Mouse (Mus musculus): ENCODE results near the gene Acot6. TPM values are rescaled to one million over a fixed set of nuclear protein-coding genes. Genes with fewer than 3 reads are reported as not detected.
A peak's percentile ranks its signal among the peaks of the same experiment; 100 is the strongest.
"Not testable (repeated sequence)": the region's sequence is repeated elsewhere in the genome, so short reads cannot be mapped to it uniquely, and the experiment has no call there.

The Acot6 gene
- polyA plus RNA-seq, 1 experiment from 2014 or later, result 1.1 TPM

DNA sequence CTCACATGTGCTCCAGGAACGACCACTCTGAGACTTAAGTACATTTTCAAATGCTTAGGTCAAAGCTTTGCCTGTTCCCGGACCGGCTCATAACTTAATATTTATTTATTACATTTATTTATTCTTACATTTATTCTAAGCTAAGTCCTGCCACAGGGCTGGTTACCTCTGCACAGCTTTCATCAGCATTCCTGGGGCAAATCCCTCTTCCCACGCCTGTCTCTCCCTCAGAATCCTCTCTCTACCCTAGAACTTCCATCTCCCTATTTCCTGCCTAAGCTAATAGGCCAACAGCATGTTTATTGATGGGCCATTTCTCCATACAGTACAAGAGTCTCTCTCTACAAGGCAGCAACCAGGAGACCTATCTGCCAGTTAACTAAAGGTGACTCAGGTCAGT lies 32.7 kb upstream of the Acot6 start:
- no peak overlapping the region for H3K27ac ChIP-seq (replicated peaks)
- H3K4me3 ChIP-seq, result no peak overlapping the region
- H3K9me3 ChIP-seq, result no peaks in the 10 kb centered on the region
- H3K36me3 ChIP-seq, result no peaks in the 10 kb centered on the region
- no peak overlapping the region for H3K9ac ChIP-seq (replicated peaks)
- peaks cover 34% of the 10 kb centered on the region for H3K27me3 ChIP-seq
- no peak for ATAC-seq (ENCODE audit: low FRiP score, low read depth)
- no peaks in the 10 kb centered on the region for H3K4me1 ChIP-seq
- H3K4me2 ChIP-seq (replicated peaks), result no peak overlapping the region
- 84% methylated on average over 4 of the region's 4 CpGs for WGBS

DNA sequence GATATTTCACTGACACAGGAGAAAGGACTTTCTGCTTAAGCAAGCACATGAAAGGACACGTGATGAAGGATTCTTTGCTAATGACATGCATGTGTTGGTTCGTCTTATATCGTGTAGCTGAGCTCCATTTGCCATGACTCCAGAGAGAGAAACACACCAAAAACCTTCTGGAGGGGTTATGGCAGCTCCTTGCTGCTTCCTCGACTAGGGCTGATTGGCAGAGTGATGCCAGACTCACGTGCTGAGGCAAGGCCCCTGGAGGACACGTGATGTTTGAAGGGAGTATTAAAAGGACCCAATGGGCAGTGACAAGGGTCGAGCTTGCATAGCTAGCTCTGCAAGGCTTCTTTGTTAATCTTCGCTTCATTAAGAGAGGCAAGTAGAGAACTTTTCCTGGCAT lies 32.2 kb upstream of the Acot6 start:
- Histone ChIP-seq H3K4me3 (no peak overlapping the region), H3K27ac (replicated peaks) (no peak overlapping the region), H3K4me2 (replicated peaks) (no peak overlapping the region), H3K36me3 (no peaks in the 10 kb centered on the region), H3K27me3 (peaks cover 34% of the 10 kb centered on the region), H3K4me1 (no peaks in the 10 kb centered on the region), H3K9me3 (no peaks in the 10 kb centered on the region), H3K9ac (replicated peaks) (no peak overlapping the region)
- WGBS, result 62% methylated on average over 8 of the region's 8 CpGs
- ATAC-seq (ENCODE audit: low FRiP score, low read depth), result no peak

DNA sequence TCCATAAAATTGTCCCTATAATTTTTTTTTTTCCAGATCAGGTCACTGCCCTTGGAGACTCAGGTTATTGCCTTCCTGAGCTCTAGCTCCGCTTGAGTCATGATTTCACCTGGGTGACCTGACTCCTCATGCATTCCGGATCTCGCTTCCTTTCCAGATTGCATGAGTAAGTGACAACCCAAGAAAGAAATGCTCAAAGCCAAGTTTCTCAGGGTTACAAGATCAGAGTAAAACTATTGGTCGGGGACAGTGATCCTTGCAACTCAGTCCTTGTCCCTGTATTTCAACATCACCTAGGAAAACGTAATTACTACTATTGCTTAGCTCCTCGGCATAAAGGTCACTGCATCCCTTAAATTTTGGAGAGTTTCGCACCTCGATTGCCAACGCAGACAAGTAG lies 31.5 kb upstream of the Acot6 start, which contains the start of gene Acot5:
TSS of gene Acot5 (plus strand) at position 340 of the 400 bp plus-strand sequence.
- Histone ChIP-seq H3K36me3 (no peaks in the 10 kb centered on the region), H3K4me1 (no peaks in the 10 kb centered on the region), H3K9me3 (no peaks in the 10 kb centered on the region), H3K9ac (replicated peaks) (peak within 1 kb of the TSS; percentile 24; the same call in 1 of the 2 replicates), H3K27ac (replicated peaks) (no peak within 1 kb of the TSS), H3K4me3 (peak within 1 kb of the TSS; percentile 40), H3K4me2 (replicated peaks) (peak within 1 kb of the TSS; percentile 58), H3K27me3 (peaks cover 34% of the 10 kb centered on the region)
- 58% methylated on average over 9 of the region's 9 CpGs for WGBS
- no peak for ATAC-seq (ENCODE audit: low FRiP score, low read depth)

DNA sequence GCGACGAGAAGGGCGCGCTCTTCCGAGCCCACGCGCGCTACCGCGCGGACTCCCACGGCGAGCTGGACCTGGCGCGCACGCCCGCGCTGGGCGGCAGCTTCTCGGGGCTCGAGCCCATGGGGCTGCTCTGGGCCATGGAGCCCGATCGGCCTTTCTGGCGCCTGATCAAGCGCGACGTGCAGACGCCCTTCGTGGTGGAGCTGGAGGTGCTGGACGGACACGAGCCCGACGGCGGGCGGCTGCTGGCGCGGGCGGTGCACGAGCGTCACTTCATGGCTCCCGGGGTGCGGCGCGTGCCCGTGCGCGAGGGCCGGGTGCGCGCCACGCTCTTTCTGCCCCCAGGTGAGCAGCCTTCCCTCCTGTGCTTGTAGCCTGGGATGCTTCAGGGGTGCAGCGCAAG lies 30.9 kb upstream of the Acot6 start:
- Histone ChIP-seq H3K27me3 (peaks cover 34% of the 10 kb centered on the region), H3K4me3 (peak overlapping the region; percentile 40), H3K4me2 (replicated peaks) (peak overlapping the region; percentile 58), H3K9ac (replicated peaks) (peak overlapping the region; percentile 24; the same call in 1 of the 2 replicates)
- H3K4me1 ChIP-seq; H3K36me3 ChIP-seq; H3K9me3 ChIP-seq; ATAC-seq (ENCODE audit: low FRiP score, low read depth); H3K27ac ChIP-seq (replicated peaks): not testable (repeated sequence)
- WGBS, result 2% methylated on average over 47 of the region's 52 CpGs

DNA sequence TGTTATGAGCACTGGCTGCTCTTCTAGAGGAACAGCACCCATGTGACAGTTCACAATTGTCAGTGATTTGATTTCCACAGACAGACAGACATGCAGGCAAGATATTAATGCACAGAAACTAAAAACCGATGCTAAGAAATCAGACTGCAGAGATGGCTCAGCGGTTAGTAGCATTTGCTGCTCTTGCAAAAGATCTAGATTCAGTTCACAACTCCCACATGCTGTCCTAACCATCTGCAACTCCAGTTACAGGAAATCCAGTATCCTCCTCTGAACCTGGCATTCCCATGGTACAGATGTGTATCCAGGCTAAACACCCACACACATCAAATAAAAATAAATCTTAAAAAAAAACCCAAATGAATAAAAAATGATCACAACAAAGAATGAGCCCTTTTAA lies 28.8 kb upstream of the Acot6 start:
- H3K4me1 ChIP-seq, result no peaks in the 10 kb centered on the region
- H3K27ac ChIP-seq (replicated peaks), result no peak overlapping the region
- H3K27me3 ChIP-seq, result peaks cover 34% of the 10 kb centered on the region
- H3K36me3 ChIP-seq, result no peaks in the 10 kb centered on the region
- no peak overlapping the region for H3K4me3 ChIP-seq
- no peaks in the 10 kb centered on the region for H3K9me3 ChIP-seq
- ATAC-seq (ENCODE audit: low FRiP score, low read depth), result no peak
- WGBS, result 93% methylated on average over 2 of the region's 2 CpGs
- H3K4me2 ChIP-seq (replicated peaks), result no peak overlapping the region
- no peak overlapping the region for H3K9ac ChIP-seq (replicated peaks)

DNA sequence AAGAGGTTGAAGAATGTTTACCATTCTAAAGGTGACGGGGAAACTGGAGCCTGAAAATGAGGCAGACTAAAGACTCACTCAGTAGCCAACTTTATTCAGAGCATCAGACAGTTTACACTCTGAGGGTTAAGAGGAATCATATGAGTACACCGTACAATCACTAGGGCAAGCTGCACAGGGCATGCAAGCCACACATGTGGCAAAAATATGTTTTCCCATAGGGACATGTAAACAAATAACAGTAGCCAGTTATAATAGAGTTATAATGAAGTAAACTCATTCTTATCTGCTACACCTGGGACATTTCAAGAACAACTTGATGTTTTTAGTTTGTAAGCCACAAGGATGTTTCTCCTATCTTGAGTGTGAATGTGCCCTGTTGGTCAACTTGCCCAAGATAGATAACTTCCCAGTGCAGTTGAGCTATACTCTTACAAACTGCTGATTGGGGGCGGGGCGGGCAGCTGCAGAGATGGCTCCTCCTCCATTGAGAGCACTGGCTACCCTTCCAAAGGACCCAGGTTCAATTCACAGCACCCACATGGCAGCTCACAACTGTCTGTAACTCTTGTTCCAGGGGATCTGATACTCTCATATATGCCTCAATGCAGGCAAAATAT lies 23.0 kb upstream of the Acot6 start:
- Histone ChIP-seq H3K36me3 (no peaks in the 10 kb centered on the region), H3K4me3 (no peak overlapping the region), H3K27me3 (no peaks in the 10 kb centered on the region), H3K27ac (replicated peaks) (no peak overlapping the region), H3K9ac (replicated peaks) (no peak overlapping the region), H3K9me3 (no peaks in the 10 kb centered on the region), H3K4me1 (no peaks in the 10 kb centered on the region), H3K4me2 (replicated peaks) (no peak overlapping the region)
- no peak for ATAC-seq (ENCODE audit: low FRiP score, low read depth)
- 86% methylated on average over 4 of the region's 4 CpGs for WGBS

DNA sequence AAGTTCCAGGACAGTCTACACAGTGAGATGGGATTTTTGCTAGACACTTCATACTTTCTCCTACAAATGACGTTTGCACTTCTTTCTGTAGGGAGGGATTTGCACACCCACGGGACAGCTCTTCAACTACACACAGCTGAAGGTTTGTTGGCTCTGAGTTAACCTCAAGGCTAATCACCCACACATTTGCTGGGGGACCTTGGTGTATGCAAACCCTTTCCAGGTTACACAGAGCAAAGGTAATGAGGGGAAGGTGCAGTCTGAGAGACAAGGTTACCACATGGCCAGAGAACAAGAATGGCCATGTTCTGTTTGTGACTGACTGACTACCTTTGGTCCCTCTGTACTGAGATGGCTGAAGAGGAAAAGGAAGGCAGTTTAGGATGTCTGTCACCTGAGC lies 16.6 kb upstream of the Acot6 start:
- WGBS, result 84% methylated on average over 2 of the region's 2 CpGs
- 0 out of 2 replicates have a peak, but pooled peaks cover 2% of the 10 kb centered on the region for H3K9me3 ChIP-seq
- ATAC-seq (ENCODE audit: low FRiP score, low read depth), result no peak
- H3K9ac ChIP-seq (replicated peaks), result no peak overlapping the region
- no peaks in the 10 kb centered on the region for H3K36me3 ChIP-seq
- no peak overlapping the region for H3K4me2 ChIP-seq (replicated peaks)
- no peak overlapping the region for H3K4me3 ChIP-seq
- no peaks in the 10 kb centered on the region for H3K27me3 ChIP-seq
- H3K4me1 ChIP-seq, result no peaks in the 10 kb centered on the region
- H3K27ac ChIP-seq (replicated peaks), result no peak overlapping the region

DNA sequence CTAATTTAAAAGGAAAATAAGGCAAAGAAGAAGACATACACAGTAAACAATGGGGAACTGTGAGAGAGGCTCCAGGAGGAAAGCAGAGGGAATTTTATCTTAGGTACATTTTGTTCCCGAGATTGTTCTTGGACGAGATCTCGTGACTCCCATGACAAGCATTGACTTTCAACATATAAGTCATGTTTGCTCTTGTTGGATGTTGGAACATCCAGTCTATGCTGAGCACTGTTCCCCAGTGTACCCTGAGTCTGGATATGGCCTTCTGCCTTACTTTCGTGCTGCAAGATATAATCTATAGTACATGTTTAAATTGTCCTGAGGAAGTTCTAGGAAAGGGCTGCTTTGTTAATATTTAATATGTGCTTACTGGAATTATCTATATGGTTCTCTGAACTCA lies 15.9 kb upstream of the Acot6 start:
- Histone ChIP-seq H3K9me3 (peaks cover 8% of the 10 kb centered on the region; the same call in 1 of the 2 replicates), H3K9ac (replicated peaks) (no peak overlapping the region), H3K27ac (replicated peaks) (no peak overlapping the region), H3K27me3 (no peaks in the 10 kb centered on the region), H3K4me2 (replicated peaks) (no peak overlapping the region), H3K4me3 (no peak overlapping the region), H3K4me1 (no peaks in the 10 kb centered on the region), H3K36me3 (no peaks in the 10 kb centered on the region)
- 88% methylated on average over 4 of the region's 4 CpGs for WGBS
- ATAC-seq (ENCODE audit: low FRiP score, low read depth), result no peak

DNA sequence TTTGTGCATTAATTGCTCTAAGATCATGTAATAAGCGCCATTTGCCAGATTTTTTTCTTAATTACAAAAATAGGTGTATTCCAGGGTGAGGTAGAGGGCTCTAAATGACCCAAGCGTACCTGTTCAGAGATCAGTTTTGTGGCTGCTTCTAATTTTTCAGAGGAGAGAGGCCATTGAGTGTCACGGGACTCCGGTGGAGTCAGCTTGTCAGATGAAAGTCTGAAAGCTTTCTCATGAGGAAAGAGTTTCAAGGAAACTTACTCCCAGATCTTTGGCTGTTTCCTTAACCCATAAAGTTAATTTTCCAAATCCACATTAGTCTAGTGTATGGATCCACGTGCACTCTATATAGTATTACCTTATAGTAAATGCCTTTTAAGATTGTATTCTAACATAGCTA lies 5.8 kb upstream of the Acot6 start:
- ATAC-seq (ENCODE audit: low FRiP score, low read depth); H3K27me3 ChIP-seq: not testable (repeated sequence)
- 91% methylated on average over 5 of the region's 5 CpGs for WGBS

DNA sequence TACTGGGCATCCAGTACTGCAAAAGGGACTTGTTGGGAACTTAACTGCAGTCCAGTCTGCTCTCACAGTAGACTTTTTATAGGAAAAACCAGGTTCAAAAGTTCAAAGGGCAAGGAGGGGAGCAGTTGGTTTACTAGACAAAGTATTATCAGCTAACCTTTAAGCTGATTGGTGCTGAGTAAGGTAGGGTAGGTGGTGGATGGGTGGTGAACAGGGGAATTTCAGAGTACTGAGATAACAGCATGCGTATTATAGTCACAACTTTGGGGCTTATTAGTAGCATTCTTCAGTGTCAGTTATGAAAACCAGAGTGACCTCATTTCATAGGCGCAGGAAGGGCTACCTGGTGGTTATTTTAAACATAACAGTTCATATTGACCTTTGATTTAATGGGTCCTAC lies 849 bp upstream of the Acot6 start:
- peaks cover 2% of the 10 kb centered on the region; the same call in 1 of the 2 replicates for H3K4me1 ChIP-seq
- ATAC-seq (ENCODE audit: low FRiP score, low read depth), result no peak
- no peak overlapping the region for H3K4me3 ChIP-seq
- no peak overlapping the region for H3K4me2 ChIP-seq (replicated peaks)
- H3K9me3 ChIP-seq, result no peaks in the 10 kb centered on the region
- H3K27me3 ChIP-seq, result peaks cover 7% of the 10 kb centered on the region; the same call in 1 of the 2 replicates
- no peaks in the 10 kb centered on the region for H3K36me3 ChIP-seq
- no peak overlapping the region for H3K9ac ChIP-seq (replicated peaks)
- 97% methylated on average over 2 of the region's 2 CpGs for WGBS
- H3K27ac ChIP-seq (replicated peaks), result no peak overlapping the region

More for the DNA sequence above, 5.8 kb upstream of the Acot6 start:
- not testable (repeated sequence) for H3K9ac ChIP-seq (replicated peaks); H3K4me2 ChIP-seq (replicated peaks); H3K4me1 ChIP-seq; H3K4me3 ChIP-seq; H3K27ac ChIP-seq (replicated peaks); H3K36me3 ChIP-seq
- H3K9me3 ChIP-seq, result peaks cover 15% of the 10 kb centered on the region; the same call in 1 of the 2 replicates

DNA sequence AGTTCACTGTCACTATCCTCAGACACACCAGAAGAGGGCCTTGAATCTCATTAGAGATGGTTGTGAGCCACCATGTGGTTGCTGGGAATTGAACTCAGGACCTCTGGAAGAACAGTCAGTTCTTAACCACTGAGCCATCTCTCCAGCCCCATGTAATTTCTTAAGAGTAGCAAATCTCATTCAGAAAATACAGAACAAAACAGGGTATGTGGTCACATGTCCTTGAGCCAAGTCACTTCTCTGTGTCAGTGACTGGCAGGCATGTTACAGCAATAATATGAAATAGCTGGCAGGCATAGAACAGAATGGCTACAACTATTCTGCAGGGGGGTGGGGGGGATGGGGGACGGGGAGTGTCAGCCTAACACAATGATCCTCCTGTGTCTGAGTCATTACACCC lies 383 bp upstream of the Acot6 start:
- Histone ChIP-seq H3K4me1 (peaks cover 2% of the 10 kb centered on the region; the same call in 1 of the 2 replicates), H3K4me2 (replicated peaks) (peak overlapping the region; percentile 74), H3K27me3 (peaks cover 7% of the 10 kb centered on the region; the same call in 1 of the 2 replicates), H3K9me3 (no peaks in the 10 kb centered on the region), H3K36me3 (no peaks in the 10 kb centered on the region), H3K4me3 (no peak overlapping the region), H3K27ac (replicated peaks) (no peak overlapping the region), H3K9ac (replicated peaks) (no peak overlapping the region)
- ATAC-seq (ENCODE audit: low FRiP score, low read depth), result no peak
- WGBS, result 62% methylated on average over 1 of the region's 1 CpGs

DNA sequence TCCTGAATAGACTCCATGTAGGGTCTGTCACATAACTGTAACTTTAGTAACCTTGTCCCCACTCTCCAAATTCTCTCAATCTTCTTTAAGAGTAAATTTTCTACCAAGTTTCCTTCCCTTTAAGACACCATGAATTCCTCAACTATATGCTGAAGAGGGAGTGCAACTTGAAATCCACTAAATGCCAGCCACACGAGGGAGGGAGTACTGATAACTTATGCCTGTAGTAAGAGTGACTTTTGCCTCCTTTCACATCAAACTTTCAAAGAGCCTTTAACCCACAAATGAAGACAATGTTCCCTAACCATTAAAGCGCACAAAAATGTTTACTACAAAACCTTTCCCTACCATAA lies 1.0 kb downstream of the Acot6 start:
- H3K4me2 ChIP-seq (replicated peaks), result peak overlapping the region; percentile 74
- WGBS, result 50% methylated on average over 2 of the region's 2 CpGs
- peak overlapping the region; percentile 65; the same call in 1 of the 2 replicates for H3K9ac ChIP-seq (replicated peaks)
- H3K9me3 ChIP-seq, result no peaks in the 10 kb centered on the region
- H3K4me1 ChIP-seq, result peaks cover 2% of the 10 kb centered on the region; the same call in 1 of the 2 replicates
- H3K27ac ChIP-seq (replicated peaks), result no peak overlapping the region
- no peak for ATAC-seq (ENCODE audit: low FRiP score, low read depth)
- no peaks in the 10 kb centered on the region for H3K36me3 ChIP-seq
- H3K4me3 ChIP-seq, result peak overlapping the region; percentile 55
- H3K27me3 ChIP-seq, result peaks cover 7% of the 10 kb centered on the region; the same call in 1 of the 2 replicates

DNA sequence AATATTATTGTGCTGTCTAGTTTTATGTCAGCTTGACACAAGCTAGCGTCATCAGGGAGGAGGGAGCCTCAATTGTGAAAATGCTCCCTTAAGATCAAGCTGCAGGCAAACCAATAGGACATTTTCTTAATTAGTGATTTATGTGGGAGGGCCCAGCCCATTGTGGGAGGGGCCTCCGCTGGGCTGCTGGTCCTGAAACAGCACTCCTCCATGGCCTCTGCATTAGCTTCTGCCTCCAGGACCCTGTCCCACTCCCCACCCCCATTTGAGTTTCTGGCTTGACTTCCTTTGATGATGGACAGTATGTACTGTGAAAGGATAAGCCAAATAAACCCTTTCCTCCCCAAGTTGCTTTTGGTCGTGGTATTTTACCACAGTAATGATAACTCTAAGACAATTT lies 6.6 kb downstream of the Acot6 start:
- Histone ChIP-seq H3K9me3 (no peaks in the 10 kb centered on the region), H3K27me3 (peaks cover 1% of the 10 kb centered on the region; the same call in 1 of the 2 replicates), H3K27ac (replicated peaks) (no peak overlapping the region), H3K4me1 (no peaks in the 10 kb centered on the region), H3K9ac (replicated peaks) (no peak overlapping the region), H3K4me3 (no peak overlapping the region), H3K4me2 (replicated peaks) (no peak overlapping the region), H3K36me3 (no peaks in the 10 kb centered on the region)
- no peak for ATAC-seq (ENCODE audit: low FRiP score, low read depth)
- 77% methylated on average over 3 of the region's 3 CpGs for WGBS

Data from midbrain, embryonic 12.5 days (tissue).